Mouse (Mus musculus) midbrain, postnatal 0 days (tissue): ENCODE measurements around the gene 9330182L06Rik. TPM values are rescaled to one million over a fixed set of nuclear protein-coding genes. Genes with fewer than 3 reads are reported as not detected.

Experiments
- ATAC-seq: fragments of 200-750 bp; cut with Nextera tagmentation; 2 replicates; pipeline ENCODE4 v1.8.0; 2017; ENCODE audit warnings: moderate number of reproducible peaks, mild to moderate bottlenecking, moderate TSS enrichment, moderate library complexity; ENCODE audit not compliant: low FRiP score
- DNase-seq: peaks from one replicate; pipeline ENCODE4 v3.0.0-alpha.2; 2015; ENCODE audit warnings: low spot score
- H3K27ac ChIP-seq: fragments of 300-500 bp; sonication (generic); 2 replicates; pipeline ENCODE4 v1.5.1; 2014; ENCODE audit warnings: low read depth, mild to moderate bottlenecking, low read length, mixed read lengths
- H3K27me3 ChIP-seq: fragments of 300-500 bp; sonication (generic); 2 replicates; pipeline ENCODE4 v1.6.1; 2014; ENCODE audit warnings: low read length, control low read depth, mixed read lengths; ENCODE audit not compliant: insufficient read depth
- H3K36me3 ChIP-seq: fragments of 300-500 bp; sonication (generic); 2 replicates; pipeline ENCODE4 v1.6.1; 2014; ENCODE audit warnings: low read length, control low read depth, mixed read lengths; ENCODE audit not compliant: insufficient read depth
- H3K4me1 ChIP-seq: fragments of 300-500 bp; sonication (generic); 2 replicates; pipeline ENCODE4 v1.6.1; 2014; ENCODE audit warnings: mild to moderate bottlenecking, control low read depth, antibody characterized with exemption, low read length, mixed read lengths; ENCODE audit not compliant: insufficient read depth
- H3K4me2 ChIP-seq: fragments of 300-500 bp; sonication (generic); 2 replicates; pipeline ENCODE4 v1.6.1; 2014; ENCODE audit warnings: low read depth, mild to moderate bottlenecking, low read length, mixed read lengths; ENCODE audit not compliant: poor library complexity, severe bottlenecking
- H3K4me3 ChIP-seq: fragments of 300-500 bp; sonication (generic); 2 replicates; pipeline ENCODE4 v1.5.1; 2014; ENCODE audit warnings: low read depth, mild to moderate bottlenecking, low read length, moderate library complexity
- H3K9ac ChIP-seq: fragments of 300-500 bp; sonication (generic); replicated peaks from 2 replicates; pipeline ENCODE4 v1.6.1; 2014; ENCODE audit warnings: mild to moderate bottlenecking, low read length, moderate library complexity, mixed read lengths; ENCODE audit not compliant: poor library complexity, severe bottlenecking
- H3K9me3 ChIP-seq: fragments of 300-500 bp; sonication (generic); 2 replicates; pipeline ENCODE4 v1.6.1; 2016; ENCODE audit warnings: low read length, control low read depth
- CTCF ChIP-seq: IDR thresholded peaks from 2 replicates; pipeline ENCODE4 v1.5.1; 2016; ENCODE audit warnings: antibody characterized with exemption, mild to moderate bottlenecking
- WGBS: fragments of 180-500 bp; shearing (Covaris S2); extraction: QIAGEN DNeasy Blood & Tissue Kit; methylation state at CpG from one replicate; pipeline ENCODE4 v1.1.7; 2014; 5-methylcytosine and 5-hydroxymethylcytosine counted together
- polyA plus RNA-seq: library from polyadenylated mRNA; unstranded; fragments of >200 nt; fragmentation: Nextera tagmentation; extraction: Ambion mirVana; gene quantifications from 2 replicates; pipeline ENCODE4 v1.2.1, GENCODE M21; 2015
- total RNA-seq: library from RNA; depleted of rRNA; stranded (reverse); fragments of >200 nt; gene quantifications from 2 replicates; pipeline ENCODE4 v1.2.3, GENCODE M21; 2014

Gene 9330182L06Rik
- total and polyA plus RNA-seq, 2 experiments from 2014 or later, result 26.8 to 42.9 TPM

GRCm38 (mm10) chr5:9449570-9449969 lies 183.7 kb downstream of the 9330182L06Rik start:
- no peak overlapping the region for H3K27ac ChIP-seq
- no peak overlapping the region for H3K4me3 ChIP-seq
- no peak overlapping the region for H3K4me2 ChIP-seq
- H3K9me3 ChIP-seq, result no peaks in the 10 kb centered on the region
- no peak overlapping the region for H3K9ac ChIP-seq
- no peaks in the 10 kb centered on the region for H3K27me3 ChIP-seq
- WGBS, result 36% methylated on average over 5 of the region's 5 CpGs
- no peaks in the 10 kb centered on the region for H3K36me3 ChIP-seq
- H3K4me1 ChIP-seq, result no peaks in the 10 kb centered on the region
- peak; percentile 64 for DNase-seq
- no peak; the same call in 1 of the 2 replicates for ATAC-seq
- TF ChIP-seq CTCF, result peak; percentile 84

GRCm38 (mm10) chr5:9453298-9453697 lies 187.4 kb downstream of the 9330182L06Rik start:
- peak; percentile 36 for DNase-seq
- H3K27me3 ChIP-seq, result no peaks in the 10 kb centered on the region
- no peaks in the 10 kb centered on the region for H3K4me1 ChIP-seq
- H3K9ac ChIP-seq, result no peak overlapping the region
- H3K4me3 ChIP-seq, result no peak overlapping the region
- H3K27ac ChIP-seq, result no peak overlapping the region
- WGBS, result 90% methylated on average over 2 of the region's 2 CpGs
- no peak overlapping the region for H3K4me2 ChIP-seq
- no peaks in the 10 kb centered on the region for H3K36me3 ChIP-seq
- no peaks in the 10 kb centered on the region for H3K9me3 ChIP-seq
- no peak for ATAC-seq
- peak; percentile 68 for TF ChIP-seq CTCF

GRCm38 (mm10) chr5:9477587-9477986 lies 211.7 kb downstream of the 9330182L06Rik start:
- ATAC-seq (no peak), DNase-seq (no peak)
- H3K4me2 ChIP-seq, result no peak overlapping the region
- H3K27ac ChIP-seq, result no peak overlapping the region
- H3K27me3 ChIP-seq, result no peaks in the 10 kb centered on the region
- H3K36me3 ChIP-seq, result no peaks in the 10 kb centered on the region
- no peak overlapping the region for H3K4me3 ChIP-seq
- no peaks in the 10 kb centered on the region for H3K9me3 ChIP-seq
- H3K9ac ChIP-seq, result no peak overlapping the region
- TF ChIP-seq CTCF, result no peak
- no peaks in the 10 kb centered on the region for H3K4me1 ChIP-seq
- WGBS, result 87% methylated on average over 3 of the region's 3 CpGs

- no peak for TF ChIP-seq CTCF
- Histone ChIP-seq H3K27me3 (no peaks in the 10 kb centered on the region), H3K9me3 (no peaks in the 10 kb centered on the region), H3K4me1 (no peaks in the 10 kb centered on the region), H3K9ac (no peak overlapping the region), H3K4me3 (no peak overlapping the region), H3K27ac (no peak overlapping the region), H3K36me3 (no peaks in the 10 kb centered on the region; the same call in 1 of the 2 replicates), H3K4me2 (no peak overlapping the region)
- 26% methylated on average over 5 of the region's 5 CpGs for WGBS
- no peak for ATAC-seq
- DNase-seq, result peak; percentile 4
These were observed 229.5 kb downstream of the 9330182L06Rik start for GRCm38 (mm10) chr5:9495456-9495855.

GRCm38 (mm10) chr5:9497235-9497634 lies 231.3 kb downstream of the 9330182L06Rik start:
- Histone ChIP-seq H3K27me3 (no peaks in the 10 kb centered on the region), H3K9me3 (no peaks in the 10 kb centered on the region), H3K9ac (no peak overlapping the region), H3K36me3 (no peaks in the 10 kb centered on the region; the same call in 1 of the 2 replicates), H3K4me2 (no peak overlapping the region), H3K4me3 (no peak overlapping the region), H3K27ac (no peak overlapping the region), H3K4me1 (no peaks in the 10 kb centered on the region)
- 72% methylated on average over 4 of the region's 4 CpGs for WGBS
- no peak for TF ChIP-seq CTCF
- ATAC-seq (no peak), DNase-seq (no peak)

GRCm38 (mm10) chr5:9511027-9511426 lies 245.1 kb downstream of the 9330182L06Rik start:
- 89% methylated on average over 1 of the region's 1 CpGs for WGBS
- H3K4me1 ChIP-seq, result no peaks in the 10 kb centered on the region
- TF ChIP-seq CTCF, result no peak
- no peak overlapping the region for H3K4me3 ChIP-seq
- H3K9me3 ChIP-seq, result no peaks in the 10 kb centered on the region
- H3K27me3 ChIP-seq, result no peaks in the 10 kb centered on the region
- H3K4me2 ChIP-seq, result no peak overlapping the region
- no peak overlapping the region for H3K9ac ChIP-seq
- H3K27ac ChIP-seq, result no peak overlapping the region
- ATAC-seq, result no peak
- no peaks in the 10 kb centered on the region for H3K36me3 ChIP-seq
- DNase-seq, result peak; percentile 13
